Mouse (Mus musculus) stomach, postnatal 0 days (tissue): ENCODE measurements around the gene Ube4b.

Experiments
- CTCF ChIP-seq: IDR thresholded peaks from 2 replicates; pipeline ENCODE4 v1.5.1; 2016; ENCODE audit warnings: antibody characterized with exemption, low read depth, mild to moderate bottlenecking, moderate library complexity
- EP300 ChIP-seq: optimal IDR thresholded peaks from 2 replicates; pipeline ENCODE3; 2016; ENCODE audit warnings: antibody characterized with exemption

DNA sequence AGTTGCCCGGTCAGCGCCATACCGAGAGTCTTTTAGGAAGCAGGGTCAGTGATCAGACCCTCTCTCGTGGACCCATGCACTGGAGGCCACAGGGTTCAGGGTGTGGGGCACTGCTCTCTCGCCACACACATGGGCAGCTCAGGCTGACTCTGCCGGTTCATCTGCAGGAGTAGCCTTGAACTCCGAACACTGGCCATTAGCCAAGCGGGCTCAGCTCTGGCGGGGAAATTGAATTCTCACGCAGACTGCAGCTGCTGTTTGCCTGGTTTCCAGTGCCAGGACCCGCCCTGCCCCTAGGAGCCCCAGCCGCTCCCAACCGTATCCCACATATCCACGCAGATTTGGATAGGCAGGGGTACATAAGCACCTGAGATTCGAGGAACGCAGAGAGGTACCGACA is 27.7 kb upstream of the Ube4b start:
- TF ChIP-seq EP300 (no peak), CTCF (no peak)
